Mouse (Mus musculus) spleen, postnatal 4 days (tissue): Measurements from ENCODE around the gene Prdm2.

Source experiments
- DNase-seq, 2 experiments: peaks; one replicate each; pipeline ENCODE4 v3.0.0; 2022; ENCODE audit warnings: low spot score in 2 of 2

The Prdm2 gene

DNA sequence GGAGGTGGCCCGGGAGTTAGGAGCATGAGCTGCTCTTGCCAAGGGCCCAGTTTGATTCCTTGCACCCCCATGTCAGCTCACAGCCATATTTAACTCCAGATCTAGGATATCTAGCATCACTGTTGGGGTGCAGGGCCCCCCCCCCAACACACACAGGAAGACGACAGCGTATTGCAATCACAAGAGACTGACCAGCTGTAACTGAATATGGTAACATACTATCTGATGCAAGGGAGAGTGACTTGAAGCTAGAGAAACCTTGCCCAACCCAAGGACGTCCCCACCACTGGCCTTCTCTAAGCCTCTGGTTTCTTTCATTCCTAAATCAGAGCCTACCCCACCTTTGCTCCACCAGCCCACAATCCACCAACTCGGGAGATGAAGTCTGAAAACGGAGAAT is 105.8 kb downstream of the Prdm2 start:
- no peak for DNase-seq

DNA sequence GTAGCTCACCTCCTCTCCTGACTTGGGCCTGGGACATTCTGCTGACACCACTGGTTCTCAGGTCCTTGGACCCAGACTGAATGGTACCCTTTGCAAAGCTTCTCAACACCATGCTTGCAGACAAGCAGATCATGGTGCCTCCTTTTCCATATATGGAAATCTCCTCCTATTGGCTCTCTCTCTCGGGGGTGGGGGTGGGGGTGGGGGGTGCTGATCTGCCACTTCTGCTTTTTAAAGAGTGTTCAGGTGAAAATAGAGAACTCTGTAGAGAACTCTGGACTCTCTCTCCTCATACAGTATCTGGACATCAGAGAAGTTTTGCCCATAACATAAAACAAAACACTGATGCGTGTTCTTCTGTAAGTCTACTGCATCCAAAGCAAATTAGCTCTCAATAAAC is 106.2 kb downstream of the Prdm2 start:
- DNase-seq: no peak

DNA sequence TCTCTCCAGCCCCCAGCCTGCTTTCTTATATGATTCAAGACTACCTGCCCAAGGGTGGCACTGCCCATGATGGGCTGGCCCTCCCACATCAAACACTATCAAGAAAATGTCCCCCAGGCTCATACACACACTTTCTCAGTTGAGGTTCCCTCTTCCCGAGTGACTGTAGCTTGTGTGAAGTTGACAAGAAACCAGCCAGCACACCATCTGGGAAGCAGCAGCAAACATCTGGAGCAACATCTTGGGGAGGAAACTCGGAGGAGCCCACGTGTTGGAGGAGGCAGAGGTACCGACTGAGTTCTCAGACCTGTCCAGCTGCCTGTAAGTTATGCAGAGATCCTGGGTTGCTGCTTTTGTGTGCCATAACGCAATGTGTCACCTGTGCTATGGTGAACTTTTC is 108.1 kb downstream of the Prdm2 start:
- no peak for DNase-seq

DNA sequence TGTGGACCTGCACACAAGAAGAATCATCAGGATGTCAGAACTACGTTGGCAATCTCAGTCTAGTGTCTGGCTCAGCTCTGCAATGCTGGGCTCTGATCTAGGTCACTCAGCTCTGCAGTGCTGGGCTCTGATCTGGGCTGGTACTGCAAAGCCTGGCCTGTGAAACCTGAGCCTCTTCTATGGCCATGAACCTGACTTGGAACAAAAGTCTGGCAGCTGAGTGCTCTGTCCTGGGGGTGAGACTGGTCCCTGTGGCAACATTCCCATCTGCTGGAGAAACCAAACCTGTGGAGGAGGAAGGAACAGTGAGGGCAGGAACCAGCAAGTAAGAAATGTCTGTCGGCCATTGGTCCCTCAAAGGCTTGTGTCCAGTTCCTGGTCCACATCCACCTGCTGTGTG is 109.0 kb downstream of the Prdm2 start:
- no peak for DNase-seq

DNA sequence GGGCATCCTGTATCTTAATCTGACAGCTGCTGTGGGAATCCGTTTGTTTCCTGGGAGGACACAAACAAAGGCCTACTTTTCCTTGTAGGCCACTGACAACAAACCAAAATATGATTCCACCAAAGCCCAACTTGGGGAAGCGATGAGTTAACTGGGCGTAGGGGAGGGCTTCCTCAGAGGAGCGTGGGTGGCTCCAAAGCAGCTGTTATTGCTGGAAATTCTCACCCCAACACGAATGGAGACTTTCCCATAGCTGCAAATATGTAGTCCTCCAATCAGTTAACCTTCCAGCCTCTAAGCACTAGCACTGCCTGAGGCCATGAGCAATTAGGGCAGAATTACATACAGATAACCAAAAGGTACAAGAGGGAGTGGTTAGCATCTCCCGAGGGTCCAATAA is 112.6 kb downstream of the Prdm2 start:
- DNase-seq: no peak

DNA sequence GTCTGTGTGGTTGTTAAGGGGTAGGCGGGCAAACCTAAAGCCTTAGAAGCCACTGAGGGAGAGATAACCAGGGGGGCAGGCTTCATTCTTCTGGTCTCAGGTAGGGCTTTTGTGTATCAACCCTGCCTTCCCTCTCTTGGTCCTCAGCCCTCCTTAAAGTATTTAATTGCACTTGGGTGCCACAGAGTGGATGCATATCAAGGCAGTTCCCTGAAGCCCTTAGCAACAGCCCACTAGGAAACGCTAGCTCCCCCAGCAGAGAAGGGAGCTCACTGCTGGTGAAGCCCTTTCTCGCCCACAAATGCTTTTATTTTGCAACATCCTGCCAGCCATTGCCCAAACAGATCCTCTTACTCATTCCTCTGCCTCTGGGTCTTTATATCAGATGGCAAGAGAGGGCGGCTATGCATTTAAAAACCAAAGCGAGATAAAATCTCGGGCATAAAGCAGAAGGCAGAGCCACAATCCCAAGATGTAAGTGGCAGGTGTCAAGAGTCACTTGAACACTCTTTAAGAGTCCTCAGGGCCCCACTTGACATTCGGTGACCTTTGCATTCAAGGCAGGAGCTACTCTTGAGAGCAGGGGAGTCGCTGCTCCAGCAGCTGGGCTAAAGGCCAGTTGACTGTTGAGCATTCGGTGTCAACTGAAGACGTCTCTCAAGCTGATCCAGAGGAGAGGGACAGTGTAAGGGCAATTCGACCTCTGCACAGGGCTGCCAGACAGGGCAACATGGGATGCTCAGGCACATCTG is 113.3 kb downstream of the Prdm2 start:
- peak in 1 of 2 experiments; percentile 27 for DNase-seq

DNA sequence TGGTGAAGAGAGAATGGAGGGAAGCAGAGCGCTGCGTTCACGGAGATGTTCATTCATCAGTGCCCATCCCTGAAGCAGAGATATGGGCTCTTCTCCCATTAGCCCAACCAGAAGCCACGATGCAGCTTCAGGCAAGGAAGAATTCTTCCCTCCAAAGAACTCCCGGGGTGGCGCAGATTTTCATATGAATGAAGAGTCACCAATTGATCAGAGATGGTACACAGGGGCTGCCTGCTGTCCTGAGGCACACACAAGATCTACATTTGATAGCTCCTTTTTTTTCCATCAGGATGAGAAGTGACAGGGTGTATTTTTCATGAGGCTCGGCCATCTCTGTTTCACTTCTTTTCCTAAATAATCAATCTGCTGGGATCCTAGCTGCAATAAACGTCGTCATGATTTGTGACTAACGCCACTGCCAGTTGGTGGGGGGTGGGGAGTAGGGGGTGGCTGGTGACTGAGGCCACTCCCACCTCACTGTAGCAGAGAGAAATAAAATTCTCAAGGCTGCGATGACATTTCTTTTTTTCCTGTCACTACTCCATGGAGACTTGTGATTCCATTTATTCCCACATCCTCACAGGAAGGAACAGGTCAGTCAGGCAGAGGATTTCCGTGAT is 120.6 kb downstream of the Prdm2 start:
- DNase-seq: no peak

DNA sequence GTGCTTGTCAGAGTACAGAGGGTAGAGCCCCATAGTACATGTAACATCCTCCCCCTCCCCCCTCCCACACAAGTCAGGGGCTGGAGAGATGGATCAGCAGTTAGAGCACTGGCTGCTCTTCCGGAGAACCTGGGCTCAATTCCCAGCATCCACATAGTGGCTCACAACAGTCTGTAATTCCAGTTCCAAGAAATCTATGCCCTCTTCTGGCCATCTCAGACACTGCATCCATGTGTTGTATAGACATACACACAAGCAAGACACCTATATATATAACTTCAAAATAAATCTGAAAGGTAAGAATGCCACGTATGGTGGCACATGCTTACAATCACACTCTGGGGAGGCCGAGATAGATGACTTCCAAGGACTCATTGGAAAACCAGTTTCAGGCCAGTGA is 122.2 kb downstream of the Prdm2 start:
- DNase-seq: no peak

DNA sequence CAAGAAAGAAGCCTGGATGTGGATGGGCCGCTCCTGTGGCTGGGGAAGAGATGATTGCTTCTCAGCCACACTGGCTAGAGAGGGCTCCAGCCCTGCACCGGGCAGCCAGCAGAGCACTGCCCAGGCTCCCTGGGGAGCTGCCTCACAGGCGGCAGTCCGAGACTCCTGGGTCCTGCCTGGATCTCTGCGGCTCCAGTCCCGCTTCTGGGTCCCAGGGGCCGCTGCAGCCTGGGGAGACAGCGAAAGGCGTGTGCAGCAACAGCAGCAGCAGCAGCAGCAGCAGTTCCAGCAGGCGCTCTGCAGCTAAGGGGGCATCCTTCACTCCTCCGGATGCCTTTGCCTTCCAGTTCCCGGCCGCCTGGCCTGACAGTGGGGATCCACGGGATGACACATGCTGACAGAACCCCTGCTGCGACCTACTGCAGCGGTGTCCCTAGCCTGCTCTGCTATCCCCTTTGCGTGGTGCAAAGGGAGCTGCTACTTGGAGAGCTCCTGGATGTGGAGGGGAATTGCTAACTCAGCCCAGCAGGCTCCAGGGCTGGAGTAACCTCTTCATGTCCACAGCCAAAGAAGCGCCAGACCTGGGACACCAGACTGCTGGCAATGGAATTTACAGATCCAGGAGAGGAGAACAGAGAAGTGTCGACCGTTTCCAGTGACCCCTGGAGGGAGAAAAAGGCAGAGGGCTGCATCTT is 138.6 kb downstream of the Prdm2 start:
- no peak for DNase-seq

DNA sequence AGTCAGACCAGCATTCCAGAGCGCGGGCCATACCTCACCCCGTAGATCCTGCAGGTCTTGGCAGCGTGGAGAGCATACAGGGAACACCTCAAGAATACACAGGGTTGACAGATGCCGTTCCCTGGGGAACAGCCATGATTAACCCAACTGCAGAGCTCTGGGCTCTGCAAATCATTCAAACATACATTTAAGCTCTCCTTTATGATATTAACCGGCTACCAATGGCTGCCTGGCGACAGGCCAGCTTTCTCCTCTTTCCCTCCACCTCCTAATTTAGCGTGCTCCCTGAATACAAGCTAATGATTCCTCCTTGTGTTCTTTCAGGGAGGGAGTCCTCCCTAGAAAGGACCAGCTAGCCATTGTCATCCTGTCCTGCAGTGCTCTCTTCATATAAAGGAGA is 141.0 kb downstream of the Prdm2 start:
- DNase-seq: no peak

DNA sequence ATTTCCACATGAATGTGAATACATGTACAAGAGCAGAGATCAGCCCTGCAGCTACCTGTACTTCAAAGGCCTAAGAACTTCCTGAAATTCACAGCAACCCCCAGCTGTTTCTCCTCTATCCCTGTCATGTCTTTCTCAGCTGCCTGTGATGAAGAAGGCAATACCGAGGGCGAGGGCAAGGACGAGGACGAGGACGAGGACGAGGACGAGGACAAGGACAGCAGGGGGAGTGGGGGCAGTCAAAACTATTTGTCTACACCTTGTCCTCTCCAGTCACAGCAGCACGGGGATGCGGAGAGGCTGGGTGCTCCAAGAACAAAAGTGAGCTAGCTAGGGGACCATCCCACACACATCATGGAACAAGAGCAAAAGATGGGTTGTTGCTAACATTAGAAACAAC is 145.8 kb downstream of the Prdm2 start:
- no peak for DNase-seq

DNA sequence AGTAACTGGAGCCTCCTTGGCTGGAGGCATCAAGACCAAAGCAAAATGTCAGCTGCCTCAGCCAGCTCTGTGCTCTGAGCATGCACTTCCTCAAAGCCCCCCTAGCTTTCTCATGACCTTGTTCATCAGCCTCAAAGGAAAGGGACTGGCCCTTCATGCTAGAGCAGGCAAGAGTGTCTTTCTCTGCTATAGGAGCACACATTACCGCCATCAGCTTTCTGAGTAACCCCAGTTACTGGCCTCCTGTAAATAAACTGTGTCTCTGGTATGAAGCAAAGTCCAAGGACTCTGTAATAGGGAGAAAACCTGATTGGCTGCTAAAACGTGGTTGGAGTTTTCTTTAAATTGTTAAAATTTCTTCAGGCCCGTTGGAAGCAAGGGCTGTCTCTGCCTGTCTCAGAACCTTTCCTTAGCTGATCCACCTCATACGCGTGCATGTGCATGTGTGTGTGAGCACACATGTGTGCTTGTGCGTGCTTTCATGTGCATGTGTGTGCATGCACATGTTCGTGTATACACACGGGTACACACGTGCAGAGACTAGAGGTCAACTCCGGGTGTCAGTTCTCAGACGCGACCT is 153.9 kb downstream of the Prdm2 start:
- no peak for DNase-seq
